Mouse (Mus musculus): ENCODE data around the gene Pla2g5. TPM values are rescaled to one million over a fixed set of nuclear protein-coding genes. Genes with fewer than 3 reads are reported as not detected.

Gene Pla2g5
- polyA plus RNA-seq, 1 experiment, result not detected

- Histone ChIP-seq H3K27me3 (ENCODE audit: control insufficient read depth) (no peaks in the 10 kb centered on the region), H3K4me3 (replicated peaks) (no peak overlapping the region), H3K9me3 (ENCODE audit: control insufficient read depth, low read length) (no peaks in the 10 kb centered on the region), H3K4me1 (ENCODE audit: control insufficient read depth) (no peaks in the 10 kb centered on the region), H3K36me3 (ENCODE audit: control insufficient read depth) (no peaks in the 10 kb centered on the region)
- TF ChIP-seq TAL1 (IDR thresholded peaks at IDR 0.05; ENCODE audit: low read length) (no peak), GATA1 (IDR thresholded peaks at IDR 0.05; ENCODE audit: low read length) (no peak)
Measured at GRCm38 (mm10) chr4:138816166-138816565, 47.1 kb downstream of the Pla2g5 start.

- Histone ChIP-seq H3K27me3 (ENCODE audit: control insufficient read depth) (no peaks in the 10 kb centered on the region), H3K4me3 (replicated peaks) (no peak overlapping the region), H3K4me1 (ENCODE audit: control insufficient read depth) (no peaks in the 10 kb centered on the region), H3K36me3 (ENCODE audit: control insufficient read depth) (no peaks in the 10 kb centered on the region), H3K9me3 (ENCODE audit: control insufficient read depth, low read length) (no peaks in the 10 kb centered on the region)
- TF ChIP-seq TAL1 (IDR thresholded peaks at IDR 0.05; ENCODE audit: low read length) (no peak), GATA1 (IDR thresholded peaks at IDR 0.05; ENCODE audit: low read length) (no peak)
Measured at GRCm38 (mm10) chr4:138806920-138807541, 56.3 kb downstream of the Pla2g5 start.

- H3K9me3 ChIP-seq (ENCODE audit: control insufficient read depth, low read length), result no peaks in the 10 kb centered on the region
- H3K4me1 ChIP-seq (ENCODE audit: control insufficient read depth), result no peaks in the 10 kb centered on the region
- no peak overlapping the region for H3K4me3 ChIP-seq (replicated peaks)
- H3K36me3 ChIP-seq (ENCODE audit: control insufficient read depth), result no peaks in the 10 kb centered on the region
- TF ChIP-seq GATA1 (IDR thresholded peaks at IDR 0.05; ENCODE audit: low read length), result no peak
- TF ChIP-seq TAL1 (IDR thresholded peaks at IDR 0.05; ENCODE audit: low read length), result no peak
- no peaks in the 10 kb centered on the region for H3K27me3 ChIP-seq (ENCODE audit: control insufficient read depth)
Measured at GRCm38 (mm10) chr4:138806160-138806559, 57.1 kb downstream of the Pla2g5 start.

- Histone ChIP-seq H3K27me3 (ENCODE audit: control insufficient read depth) (no peaks in the 10 kb centered on the region), H3K4me1 (ENCODE audit: control insufficient read depth) (no peaks in the 10 kb centered on the region), H3K9me3 (ENCODE audit: control insufficient read depth, low read length) (no peaks in the 10 kb centered on the region), H3K36me3 (ENCODE audit: control insufficient read depth) (no peaks in the 10 kb centered on the region), H3K4me3 (replicated peaks) (no peak overlapping the region)
- TF ChIP-seq GATA1 (IDR thresholded peaks at IDR 0.05; ENCODE audit: low read length) (no peak), TAL1 (IDR thresholded peaks at IDR 0.05; ENCODE audit: low read length) (no peak)
Measured at GRCm38 (mm10) chr4:138805248-138805647, 58.0 kb downstream of the Pla2g5 start.

GRCm38 (mm10) chr4:138802917-138803316 lies 60.4 kb downstream of the Pla2g5 start:
- H3K4me1 ChIP-seq (ENCODE audit: control insufficient read depth), result no peaks in the 10 kb centered on the region
- H3K36me3 ChIP-seq (ENCODE audit: control insufficient read depth), result no peaks in the 10 kb centered on the region
- no peak overlapping the region for H3K4me3 ChIP-seq (replicated peaks)
- H3K9me3 ChIP-seq (ENCODE audit: control insufficient read depth, low read length), result no peaks in the 10 kb centered on the region
- H3K27me3 ChIP-seq (ENCODE audit: control insufficient read depth), result no peaks in the 10 kb centered on the region
- no peak for TF ChIP-seq GATA1 (IDR thresholded peaks at IDR 0.05; ENCODE audit: low read length)
- no peak for TF ChIP-seq TAL1 (IDR thresholded peaks at IDR 0.05; ENCODE audit: low read length)

DNA sequence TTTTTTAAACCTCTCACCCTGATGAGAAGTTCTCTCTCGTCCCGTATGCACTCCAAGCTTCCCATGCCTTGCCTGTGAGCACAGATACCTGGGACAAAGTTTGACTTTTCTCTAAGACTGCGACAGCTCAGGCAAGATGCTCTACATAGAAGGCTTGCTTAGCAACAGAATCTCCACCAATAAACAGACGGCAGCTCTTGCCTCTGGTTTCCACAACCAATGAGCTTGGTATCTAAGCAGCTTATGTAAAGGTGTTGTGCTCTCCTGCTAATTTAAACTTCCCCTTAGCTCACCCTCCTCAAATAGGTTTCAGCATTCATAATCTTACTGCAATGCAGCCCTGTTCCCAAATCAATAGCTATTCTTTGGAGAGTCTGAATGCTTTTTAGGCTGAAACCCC lies 61.7 kb downstream of the Pla2g5 start:
- Histone ChIP-seq H3K36me3 (ENCODE audit: control insufficient read depth) (no peaks in the 10 kb centered on the region), H3K27me3 (ENCODE audit: control insufficient read depth) (no peaks in the 10 kb centered on the region), H3K4me3 (replicated peaks) (no peak overlapping the region), H3K4me1 (ENCODE audit: control insufficient read depth) (no peaks in the 10 kb centered on the region), H3K9me3 (ENCODE audit: control insufficient read depth, low read length) (no peaks in the 10 kb centered on the region)
- TF ChIP-seq GATA1 (IDR thresholded peaks at IDR 0.05; ENCODE audit: low read length), result no peak

- TF ChIP-seq GATA1 (IDR thresholded peaks at IDR 0.05; ENCODE audit: low read length), result no peak
- no peak for TF ChIP-seq TAL1 (IDR thresholded peaks at IDR 0.05; ENCODE audit: low read length)
- Histone ChIP-seq H3K9me3 (ENCODE audit: control insufficient read depth, low read length) (no peaks in the 10 kb centered on the region), H3K4me3 (replicated peaks) (no peak overlapping the region), H3K36me3 (ENCODE audit: control insufficient read depth) (no peaks in the 10 kb centered on the region), H3K27me3 (ENCODE audit: control insufficient read depth) (no peaks in the 10 kb centered on the region), H3K4me1 (ENCODE audit: control insufficient read depth) (no peaks in the 10 kb centered on the region)
Measured at GRCm38 (mm10) chr4:138800134-138800744, 63.0 kb downstream of the Pla2g5 start.

GRCm38 (mm10) chr4:138797217-138797570 lies 66.1 kb downstream of the Pla2g5 start:
- Histone ChIP-seq H3K9me3 (ENCODE audit: control insufficient read depth, low read length) (no peaks in the 10 kb centered on the region), H3K36me3 (ENCODE audit: control insufficient read depth) (no peaks in the 10 kb centered on the region), H3K27me3 (ENCODE audit: control insufficient read depth) (no peaks in the 10 kb centered on the region), H3K4me3 (replicated peaks) (no peak overlapping the region), H3K4me1 (ENCODE audit: control insufficient read depth) (no peaks in the 10 kb centered on the region)
- TF ChIP-seq TAL1 (IDR thresholded peaks at IDR 0.05; ENCODE audit: low read length) (no peak), GATA1 (IDR thresholded peaks at IDR 0.05; ENCODE audit: low read length) (no peak)

DNA sequence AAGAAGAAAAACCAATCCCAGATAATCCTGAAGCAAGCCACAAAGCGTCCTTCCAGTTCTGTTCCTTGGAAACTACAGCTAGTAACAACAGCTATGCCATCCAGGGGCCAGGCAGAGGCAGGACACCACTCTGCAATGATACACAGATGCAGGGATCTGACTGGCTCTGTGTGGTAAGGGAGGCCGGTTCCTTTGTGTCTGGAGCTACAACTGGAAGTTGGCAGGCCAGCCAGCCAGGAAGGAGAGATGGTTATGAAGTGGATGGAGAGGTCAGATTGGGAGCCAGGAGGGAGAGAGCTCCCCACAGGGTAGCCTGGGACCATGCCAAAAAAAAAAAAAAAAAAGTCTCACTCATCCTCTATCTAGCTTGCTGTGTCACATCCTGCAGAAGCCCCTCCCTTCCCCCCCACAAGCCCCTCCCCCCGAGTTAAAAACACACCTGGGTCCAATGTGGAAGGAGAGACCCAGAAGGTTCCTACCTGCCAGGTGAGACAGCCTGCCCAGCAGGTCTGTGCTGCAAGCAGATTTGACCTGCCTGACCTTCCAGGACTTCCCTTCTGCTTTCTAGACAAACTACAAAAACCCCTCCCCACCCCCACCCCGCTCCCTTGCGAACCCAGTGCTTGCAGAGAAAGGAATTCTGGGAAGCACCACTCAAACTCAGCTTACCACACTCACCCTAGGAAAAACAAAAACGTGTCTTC lies 66.6 kb downstream of the Pla2g5 start:
- Histone ChIP-seq H3K27me3 (ENCODE audit: control insufficient read depth) (no peaks in the 10 kb centered on the region), H3K4me3 (replicated peaks) (no peak overlapping the region), H3K4me1 (ENCODE audit: control insufficient read depth) (no peaks in the 10 kb centered on the region), H3K36me3 (ENCODE audit: control insufficient read depth) (no peaks in the 10 kb centered on the region), H3K9me3 (ENCODE audit: control insufficient read depth, low read length) (no peaks in the 10 kb centered on the region)
- TF ChIP-seq TAL1 (IDR thresholded peaks at IDR 0.05; ENCODE audit: low read length), result no peak
- no peak for TF ChIP-seq GATA1 (IDR thresholded peaks at IDR 0.05; ENCODE audit: low read length)
